Mouse (Mus musculus) cortical plate, adult 2 months (tissue): ENCODE measurements at regions not wholly inside any gene's neighbourhood (a gene's known extent, or its start where the extent isn't known, plus 50 kb on each side); places are given as distances from the start of the nearest gene placed in this dataset.

Experiments used
- CTCF ChIP-seq: fragments of 200-500 bp; IDR thresholded peaks from 2 replicates; pipeline ENCODE4 v1.5.1; 2011; ENCODE audit warnings: mild to moderate bottlenecking, control low read depth, low read length; ENCODE audit not compliant: insufficient read depth; ENCODE audit errors: extremely low read depth
- POLR2A ChIP-seq: fragments of 200-500 bp; IDR thresholded peaks from 2 replicates; pipeline ENCODE4 v1.6.1; 2011; ENCODE audit warnings: mild to moderate bottlenecking, low read length, control low read depth; ENCODE audit not compliant: insufficient read depth; ENCODE audit errors: extremely low read depth

DNA sequence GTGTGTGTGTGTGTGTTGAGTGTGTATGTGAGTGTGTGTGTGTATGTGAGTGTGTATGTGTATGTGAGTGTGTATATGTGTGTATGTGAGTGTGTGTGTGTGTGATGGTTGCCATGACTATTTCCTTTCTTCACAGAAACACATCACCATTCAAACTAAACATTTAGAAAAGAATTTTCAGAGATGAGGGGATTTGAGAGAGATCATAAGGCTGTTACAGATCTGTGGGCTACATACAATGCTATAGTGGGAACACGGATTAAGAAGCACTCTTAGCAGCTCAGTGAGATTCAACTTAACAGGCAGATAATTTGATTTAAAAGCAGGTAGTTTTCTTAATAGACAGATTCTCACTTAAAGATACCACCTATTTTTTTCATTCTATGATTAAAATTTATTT lies 257.1 kb upstream of the Fn1 start:
- TF ChIP-seq CTCF (no peak), POLR2A (no peak)
